In the genomic region with DNA sequence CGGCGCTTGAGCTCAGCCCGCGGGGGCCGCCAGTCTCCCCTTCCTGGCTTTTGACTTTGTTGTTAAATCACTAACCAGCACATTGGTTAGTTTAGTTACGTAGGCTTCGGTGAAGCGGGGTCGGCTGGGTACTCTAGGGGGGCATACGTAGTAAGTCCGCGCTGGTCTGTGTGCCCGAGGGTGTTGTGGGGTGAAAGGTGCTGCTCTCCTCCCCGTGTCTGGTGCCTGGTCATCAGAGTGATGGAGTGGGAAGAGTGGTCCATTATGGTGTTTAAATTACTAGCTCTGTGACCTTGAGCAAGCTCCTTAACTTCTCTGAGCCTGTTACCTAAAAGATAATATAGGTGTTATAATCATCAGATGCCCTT, we compare ENCODE assay signal across 9 mouse cellular contexts. TPM values are rescaled to one million over a fixed set of nuclear protein-coding genes. Genes with fewer than 3 reads are reported as not detected.
DNase-seq lines count a peak whose midpoint lies in the region; ATAC-seq lines count a peak whose summit lies in the region.
"Had no signal": no experiment of that assay in that cellular context is flagged by ENCODE, and none has a peak within 500 bp of the region (broad histone marks: within the 10 kb centered on the region; RNA-seq: fewer than 3 reads in every experiment).

No protein-coding gene starts in this region.

- peak overlapping the region; percentile 84 for H3K9ac ChIP-seq in heart, embryonic 13.5 days

- peaks cover 28% of the 10 kb centered on the region for H3K4me1 ChIP-seq in heart, embryonic 13.5 days
- peaks cover 15% of the 10 kb centered on the region for H3K4me1 ChIP-seq in megakaryocyte, embryonic 14.5 days

- peak overlapping the region; percentile 72 for H3K4me3 ChIP-seq in heart, embryonic 13.5 days
- H3K4me3 ChIP-seq in megakaryocyte, embryonic 14.5 days (replicated peaks), result peak overlapping the region; percentile 89

- peaks cover 52% of the 10 kb centered on the region for H3K27me3 ChIP-seq in heart, embryonic 13.5 days (replicated peaks)
- peaks cover 64% of the 10 kb centered on the region for H3K27me3 ChIP-seq in megakaryocyte, embryonic 14.5 days (replicated peaks)
- H3K27me3 ChIP-seq: CH12.LX had no signal

- whole genome bisulfite sequencing in heart, embryonic 13.5 days, result under 1% methylated on average over 14 of the region's 14 CpGs

- no peaks in the 10 kb centered on the region for H3K36me3 ChIP-seq in heart, embryonic 13.5 days
- H3K36me3 ChIP-seq in megakaryocyte, embryonic 14.5 days (replicated peaks; ENCODE audit: low read length), result no peaks in the 10 kb centered on the region

- ATAC-seq in heart, embryonic 13.5 days (ENCODE audit: extremely low read depth, insufficient number of reproducible peaks, low FRiP score, low TSS enrichment), result no peak
- ATAC-seq in granulocyte monocyte progenitor cell, adult 5-6 weeks (replicated peaks; ENCODE audit: poor library complexity, severe bottlenecking), result peak; percentile 16

- no peaks in the 10 kb centered on the region for H3K9me3 ChIP-seq in heart, embryonic 13.5 days
- peaks cover 19% of the 10 kb centered on the region for H3K9me3 ChIP-seq in megakaryocyte, embryonic 14.5 days

- no peak overlapping the region for H3K27ac ChIP-seq in heart, embryonic 13.5 days (replicated peaks)

- peak overlapping the region; percentile 99 for H3K4me2 ChIP-seq in heart, embryonic 13.5 days

- no peak for DNase-seq in heart, adult 11 months
- peak; percentile 21 for DNase-seq in R1 (ENCODE audit: low read depth, low spot score)
- no peak for DNase-seq in right cerebral cortex, postnatal 25 days
- DNase-seq in urinary bladder, postnatal 4 days (ENCODE audit: low spot score in 2 of 2), result no peak
- DNase-seq in natural killer cell, adult 2 months (ENCODE audit: low spot score in 2 of 2), result no peak

RNA-seq across cellular contexts. Expression of a gene that starts 0.5 kb away (rescaled TPM):
- 2.5 and 3.1 TPM in 2 replicates for polyA plus RNA-seq in heart, embryonic 13.5 days (2015; fragmentation: Nextera tagmentation; extraction: Ambion mirVana)
- not detected in 2 replicates for total RNA-seq in granulocyte monocyte progenitor cell, adult 5-6 weeks (2014; fragmentation: Nextera tagmentation)
- total RNA-seq in granulocyte monocyte progenitor cell, adult 5-6 weeks (2017), result 0.10 TPM in 1 of 2 replicates, not detected in the other
- not detected in 2 replicates for polyA plus RNA-seq in megakaryocyte, embryonic 14.5 days (2012; ENCODE audit: insufficient read depth, low replicate concordance)
